ENCODE assay signal across 13 mouse cellular contexts in genomic region chr1:133407436-133407835, GRCm38 (mm10). TPM values are rescaled to one million over a fixed set of nuclear protein-coding genes. Genes with fewer than 3 reads are reported as not detected.
A peak's percentile ranks its signal among the peaks of the same experiment; 100 is the strongest.
DNase-seq lines count a peak whose midpoint lies in the region; ATAC-seq lines count a peak whose summit lies in the region.
"Had no signal": no experiment of that assay in that cellular context is flagged by ENCODE, and none has a peak within 500 bp of the region (broad histone marks: within the 10 kb centered on the region; RNA-seq: fewer than 3 reads in every experiment).

No protein-coding gene starts in this region.

- no peak overlapping the region for H3K4me2 ChIP-seq in hindbrain, embryonic 14.5 days (replicated peaks)
- no peak overlapping the region for H3K4me2 ChIP-seq in lung, embryonic 16.5 days (ENCODE audit: low read depth, low read length)
- no peak overlapping the region for H3K4me2 ChIP-seq in embryonic facial prominence, embryonic 14.5 days (ENCODE audit: low read depth, low read length)
- H3K4me2 ChIP-seq: heart, embryonic 13.5 days; liver, embryonic 11.5 days had no signal

- H3K27me3 ChIP-seq in hindbrain, embryonic 10.5 days (ENCODE audit: insufficient read depth, poor library complexity, severe bottlenecking) = no peaks in the 10 kb centered on the region
- no peaks in the 10 kb centered on the region for H3K27me3 ChIP-seq in hindbrain, embryonic 14.5 days (ENCODE audit: control insufficient read depth, insufficient read depth, low read length)
- no peaks in the 10 kb centered on the region for H3K27me3 ChIP-seq in lung, embryonic 16.5 days (ENCODE audit: control insufficient read depth, insufficient read depth, low read depth, low read length)
- H3K27me3 ChIP-seq in embryonic facial prominence, embryonic 14.5 days (replicated peaks; ENCODE audit: control insufficient read depth, insufficient read depth, low read length) = no peaks in the 10 kb centered on the region
- H3K27me3 ChIP-seq: heart, embryonic 13.5 days had no signal

- H3K9ac ChIP-seq in hindbrain, embryonic 14.5 days = no peak overlapping the region
- no peak overlapping the region for H3K9ac ChIP-seq in lung, embryonic 16.5 days (ENCODE audit: low read length)
- H3K9ac ChIP-seq in embryonic facial prominence, embryonic 14.5 days (ENCODE audit: low read depth, low read length) = no peak overlapping the region
- H3K9ac ChIP-seq: heart, embryonic 13.5 days had no signal

- H3K9me3 ChIP-seq in hindbrain, embryonic 10.5 days = no peaks in the 10 kb centered on the region
- H3K9me3 ChIP-seq in hindbrain, embryonic 14.5 days (ENCODE audit: control insufficient read depth, low read length) = no peaks in the 10 kb centered on the region
- no peaks in the 10 kb centered on the region for H3K9me3 ChIP-seq in lung, embryonic 16.5 days (ENCODE audit: control insufficient read depth, low read length)
- no peaks in the 10 kb centered on the region for H3K9me3 ChIP-seq in embryonic facial prominence, embryonic 14.5 days (ENCODE audit: control insufficient read depth, low read length)
- H3K9me3 ChIP-seq: heart, embryonic 13.5 days had no signal

- peak; percentile 15 for DNase-seq in hindbrain, embryonic 10.5 days (ENCODE audit: low spot score)
- DNase-seq in hindbrain, embryonic 14.5 days (ENCODE audit: low spot score) = no peak
- no peak for DNase-seq in lung, postnatal 4 days
- peak; percentile 18 for DNase-seq in embryonic facial prominence, embryonic 14.5 days (ENCODE audit: low spot score)
- peak; percentile 44 for DNase-seq in yolk sac, embryonic 10.5 days (ENCODE audit: low spot score)
- DNase-seq in right cerebral cortex, postnatal 14 days = no peak
- DNase-seq: adrenal gland, postnatal 36 days; cerebellum, postnatal 14 days; gastrocnemius, postnatal 10 days had no signal

- WGBS in hindbrain, embryonic 10.5 days = 40% methylated on average over 6 of the region's 6 CpGs
- WGBS in hindbrain, embryonic 14.5 days = 33% methylated on average over 6 of the region's 6 CpGs
- WGBS in lung, embryonic 16.5 days = 50% methylated on average over 6 of the region's 6 CpGs
- 56% methylated on average over 6 of the region's 6 CpGs for WGBS in embryonic facial prominence, embryonic 14.5 days

- peaks cover 79% of the 10 kb centered on the region for H3K4me1 ChIP-seq in hindbrain, embryonic 10.5 days (replicated peaks)
- H3K4me1 ChIP-seq in hindbrain, embryonic 14.5 days (replicated peaks; ENCODE audit: control insufficient read depth, insufficient read depth, low read length) = peaks cover 10% of the 10 kb centered on the region
- peaks cover 11% of the 10 kb centered on the region for H3K4me1 ChIP-seq in lung, embryonic 16.5 days (replicated peaks; ENCODE audit: control insufficient read depth, insufficient read depth, low read length)
- no peaks in the 10 kb centered on the region for H3K4me1 ChIP-seq in embryonic facial prominence, embryonic 14.5 days (ENCODE audit: control insufficient read depth, insufficient read depth, low read length)

- no peak overlapping the region for H3K4me3 ChIP-seq in hindbrain, embryonic 10.5 days
- no peak overlapping the region for H3K4me3 ChIP-seq in hindbrain, embryonic 14.5 days (replicated peaks; ENCODE audit: low read length)
- H3K4me3 ChIP-seq in lung, embryonic 16.5 days (ENCODE audit: low read length) = no peak overlapping the region
- H3K4me3 ChIP-seq in embryonic facial prominence, embryonic 14.5 days (ENCODE audit: low read depth, low read length) = no peak overlapping the region
- H3K4me3 ChIP-seq: heart, embryonic 13.5 days had no signal

- H3K27ac ChIP-seq in hindbrain, embryonic 10.5 days = peak overlapping the region; percentile 90
- H3K27ac ChIP-seq in hindbrain, embryonic 14.5 days = no peak overlapping the region
- H3K27ac ChIP-seq in lung, embryonic 16.5 days (ENCODE audit: low read length) = peak overlapping the region; percentile 69
- no peak overlapping the region for H3K27ac ChIP-seq in embryonic facial prominence, embryonic 14.5 days (replicated peaks; ENCODE audit: low read depth, low read length)

- H3K36me3 ChIP-seq in hindbrain, embryonic 10.5 days = peaks cover 40% of the 10 kb centered on the region
- no peaks in the 10 kb centered on the region for H3K36me3 ChIP-seq in hindbrain, embryonic 14.5 days (replicated peaks; ENCODE audit: control insufficient read depth, insufficient read depth)
- no peaks in the 10 kb centered on the region for H3K36me3 ChIP-seq in lung, embryonic 16.5 days (ENCODE audit: control insufficient read depth, insufficient read depth, low read length)
- H3K36me3 ChIP-seq in embryonic facial prominence, embryonic 14.5 days (ENCODE audit: control insufficient read depth, insufficient read depth, low read length) = no peaks in the 10 kb centered on the region

- no peak for ATAC-seq in hindbrain, embryonic 14.5 days (ENCODE audit: low FRiP score)
- ATAC-seq in lung, embryonic 16.5 days (ENCODE audit: low read depth) = 0 out of 2 replicates have a peak, but pooled peaks have one; percentile 37
- no peak for ATAC-seq in embryonic facial prominence, embryonic 14.5 days (ENCODE audit: low read depth)
- ATAC-seq: forebrain, embryonic 16.5 days had no signal

RNA-seq across cellular contexts. Expression of gene Sox13, which starts 16.7 kb away (rescaled TPM):
- polyA plus RNA-seq in hindbrain, embryonic 10.5 days (2016; fragmentation: Nextera tagmentation; extraction: Ambion mirVana) = 28.3 and 28.4 TPM in 2 replicates
- polyA plus RNA-seq in hindbrain, embryonic 14.5 days (2014; fragmentation: Nextera tagmentation; extraction: Ambion mirVana) = 5.8 and 6.0 TPM in 2 replicates
- 6.1 and 6.7 TPM in 2 replicates for polyA plus RNA-seq in lung, embryonic 16.5 days (2015; fragmentation: Nextera tagmentation; extraction: Ambion mirVana)
- 5.4 and 6.6 TPM in 2 replicates for polyA plus RNA-seq in embryonic facial prominence, embryonic 14.5 days (2014; fragmentation: Nextera tagmentation; extraction: Ambion mirVana)

RNA-seq across cellular contexts. Expression of gene Etnk2, which starts 44.1 kb away (rescaled TPM):
- polyA plus RNA-seq in hindbrain, embryonic 10.5 days (2016; fragmentation: Nextera tagmentation; extraction: Ambion mirVana) = 2.9 and 4.1 TPM in 2 replicates
- 20.3 TPM in 2 replicates for polyA plus RNA-seq in hindbrain, embryonic 14.5 days (2014; fragmentation: Nextera tagmentation; extraction: Ambion mirVana)
- 2.9 and 3.4 TPM in 2 replicates for polyA plus RNA-seq in lung, embryonic 16.5 days (2015; fragmentation: Nextera tagmentation; extraction: Ambion mirVana)
- 3.3 and 3.4 TPM in 2 replicates for polyA plus RNA-seq in embryonic facial prominence, embryonic 14.5 days (2014; fragmentation: Nextera tagmentation; extraction: Ambion mirVana)

RNA-seq across cellular contexts. Expression of gene Ren1, which starts 57.1 kb away (rescaled TPM):
- 0.22 and 0.37 TPM in 2 replicates for polyA plus RNA-seq in hindbrain, embryonic 10.5 days (2016; fragmentation: Nextera tagmentation; extraction: Ambion mirVana)
- polyA plus RNA-seq in hindbrain, embryonic 14.5 days (2014; fragmentation: Nextera tagmentation; extraction: Ambion mirVana) = 7.3 and 11.1 TPM in 2 replicates
- 0.78 and 1.3 TPM in 2 replicates for polyA plus RNA-seq in lung, embryonic 16.5 days (2015; fragmentation: Nextera tagmentation; extraction: Ambion mirVana)
- 5.9 and 6.6 TPM in 2 replicates for polyA plus RNA-seq in embryonic facial prominence, embryonic 14.5 days (2014; fragmentation: Nextera tagmentation; extraction: Ambion mirVana)
- polyA plus RNA-seq: forebrain, embryonic 16.5 days had no signal

Comparison
In these comparisons a context has a peak if more than half of its experiments do, and no peak if none do; other contexts are left out.
1. DNase-seq: peak in hindbrain, embryonic 10.5 days (single experiment), embryonic facial prominence, embryonic 14.5 days (single experiment) and yolk sac, embryonic 10.5 days (single experiment); none in hindbrain, embryonic 14.5 days (single experiment), lung, postnatal 4 days (0 of 2) and right cerebral cortex, postnatal 14 days (single experiment).
2. H3K27ac ChIP-seq: peak in hindbrain, embryonic 10.5 days (single experiment) and lung, embryonic 16.5 days (single experiment); none in hindbrain, embryonic 14.5 days (single experiment) and embryonic facial prominence, embryonic 14.5 days (single experiment).